Mouse (Mus musculus) layer of hippocampus, postnatal 25 days (tissue): Measurements from ENCODE around the gene Ankrd36. TPM values are rescaled to one million over a fixed set of nuclear protein-coding genes. Genes with fewer than 3 reads are reported as not detected.
"Not testable (repeated sequence)": the region's sequence is repeated elsewhere in the genome, so short reads cannot be mapped to it uniquely, and the experiment has no call there.

Source experiments
- DNase-seq, 2 experiments: peaks; one replicate each; pipeline ENCODE4 v3.0.0; 2022; ENCODE audit warnings: mixed read lengths in 2 of 2, low spot score in 1 of 2; ENCODE audit errors: extremely low spot score in 1 of 2
- total RNA-seq, 2 experiments: library from RNA; stranded (reverse); gene quantifications; 2 replicates each; pipeline ENCODE4 v1.2.3; 2021

Gene Ankrd36
- not detected for total RNA-seq

- no peak for DNase-seq
Observed at GRCm38 (mm10) chr11:5569474-5569873, at the start of gene Ankrd36. TSS of gene Ankrd36 (plus strand) at chr11:5569684.

- DNase-seq = peak; percentile 96
Observed at GRCm38 (mm10) chr11:5520412-5521265, 48.8 kb upstream of the Ankrd36 start, which contains the start of gene Xbp1. TSS of gene Xbp1 (plus strand) at chr11:5520659.

GRCm38 (mm10) chr11:5521266-5521515, 48.3 kb upstream of the Ankrd36 start:
- peak in 1 of 2 experiments; percentile 20 for DNase-seq

GRCm38 (mm10) chr11:5521516-5522291, 47.8 kb upstream of the Ankrd36 start:
- peak; percentile 47 to 56 for DNase-seq

GRCm38 (mm10) chr11:5522798-5523415, 46.6 kb upstream of the Ankrd36 start:
- DNase-seq = no peak

GRCm38 (mm10) chr11:5525418-5525817, 44.1 kb upstream of the Ankrd36 start:
- DNase-seq = no peak

- no peak for DNase-seq
Observed at GRCm38 (mm10) chr11:5526573-5527439, 42.7 kb upstream of the Ankrd36 start.

- no peak for DNase-seq
Observed at GRCm38 (mm10) chr11:5527865-5528523, 41.5 kb upstream of the Ankrd36 start.

GRCm38 (mm10) chr11:5528841-5529240, 40.6 kb upstream of the Ankrd36 start:
- no peak for DNase-seq

GRCm38 (mm10) chr11:5530172-5530571, 39.3 kb upstream of the Ankrd36 start:
- no peak for DNase-seq

GRCm38 (mm10) chr11:5530717-5531116, 38.8 kb upstream of the Ankrd36 start:
- DNase-seq = no peak

GRCm38 (mm10) chr11:5533108-5533507, 36.4 kb upstream of the Ankrd36 start:
- DNase-seq = no peak

GRCm38 (mm10) chr11:5537454-5537853, 32.0 kb upstream of the Ankrd36 start:
- DNase-seq = not testable (repeated sequence)

- DNase-seq = no peak
Observed at GRCm38 (mm10) chr11:5540331-5540730, 29.2 kb upstream of the Ankrd36 start.

- DNase-seq = no peak
Observed at GRCm38 (mm10) chr11:5541230-5541798, 28.2 kb upstream of the Ankrd36 start.

GRCm38 (mm10) chr11:5541799-5542481, 27.5 kb upstream of the Ankrd36 start, which contains the start of gene Ccdc117:
TSS of gene Ccdc117 (minus strand) at chr11:5542187.
- DNase-seq = peak; percentile 61 to 69

- no peak for DNase-seq
Observed at GRCm38 (mm10) chr11:5542482-5543185, 26.9 kb upstream of the Ankrd36 start.

GRCm38 (mm10) chr11:5543281-5543680, 26.2 kb upstream of the Ankrd36 start:
- no peak for DNase-seq
